Mouse (Mus musculus) naive thymus-derived CD4-positive, alpha-beta T cell, adult 2 months (primary cell): ENCODE data around the gene Hoxd8.

Experiments used
- DNase-seq: peaks from one replicate; pipeline ENCODE4 v3.0.0-alpha.2; 2011; ENCODE audit warnings: low read depth

Hoxd8 gene

DNA sequence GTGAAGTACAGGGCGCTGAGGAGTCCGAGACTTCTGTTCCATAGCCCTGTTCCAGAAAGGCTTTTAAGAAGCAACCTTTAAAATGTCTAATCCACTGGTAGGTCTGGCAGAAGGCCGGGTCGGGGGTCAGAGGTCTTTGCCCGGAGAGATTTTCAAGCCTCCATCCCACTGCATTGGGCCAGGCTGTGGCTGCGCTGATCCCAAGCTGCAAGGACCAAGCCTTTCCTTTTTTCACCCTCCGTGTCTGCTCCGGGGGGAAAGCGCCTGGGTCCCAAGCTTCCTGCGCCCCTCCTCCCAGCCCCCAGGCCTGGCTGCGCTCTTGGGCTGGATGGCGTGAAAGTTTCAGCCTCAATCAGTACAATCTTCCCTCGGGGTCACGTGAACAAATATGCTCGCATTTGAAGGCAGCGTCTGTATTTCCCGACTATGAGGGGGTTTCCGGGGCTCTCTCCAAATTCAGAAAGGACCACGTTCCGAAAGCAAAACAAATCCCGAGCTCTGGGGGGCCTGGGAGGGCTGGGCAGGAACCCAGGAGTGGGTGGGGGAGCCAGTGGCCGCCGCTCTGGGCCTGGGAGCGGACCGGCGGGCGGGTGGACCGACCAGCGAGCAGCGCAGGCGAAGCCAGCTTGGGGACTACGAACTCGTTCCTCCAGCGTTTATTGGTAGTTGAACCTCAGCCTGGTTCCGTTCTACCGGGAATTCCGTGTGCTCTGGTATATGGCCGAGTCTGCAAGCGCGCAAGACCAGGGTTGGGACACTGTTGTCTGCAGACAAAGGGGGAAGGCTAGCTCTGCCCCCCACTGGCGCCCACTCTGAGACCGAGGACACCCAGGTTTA lies 31.7 kb downstream of the Hoxd8 start:
- DNase-seq, result no peak

DNA sequence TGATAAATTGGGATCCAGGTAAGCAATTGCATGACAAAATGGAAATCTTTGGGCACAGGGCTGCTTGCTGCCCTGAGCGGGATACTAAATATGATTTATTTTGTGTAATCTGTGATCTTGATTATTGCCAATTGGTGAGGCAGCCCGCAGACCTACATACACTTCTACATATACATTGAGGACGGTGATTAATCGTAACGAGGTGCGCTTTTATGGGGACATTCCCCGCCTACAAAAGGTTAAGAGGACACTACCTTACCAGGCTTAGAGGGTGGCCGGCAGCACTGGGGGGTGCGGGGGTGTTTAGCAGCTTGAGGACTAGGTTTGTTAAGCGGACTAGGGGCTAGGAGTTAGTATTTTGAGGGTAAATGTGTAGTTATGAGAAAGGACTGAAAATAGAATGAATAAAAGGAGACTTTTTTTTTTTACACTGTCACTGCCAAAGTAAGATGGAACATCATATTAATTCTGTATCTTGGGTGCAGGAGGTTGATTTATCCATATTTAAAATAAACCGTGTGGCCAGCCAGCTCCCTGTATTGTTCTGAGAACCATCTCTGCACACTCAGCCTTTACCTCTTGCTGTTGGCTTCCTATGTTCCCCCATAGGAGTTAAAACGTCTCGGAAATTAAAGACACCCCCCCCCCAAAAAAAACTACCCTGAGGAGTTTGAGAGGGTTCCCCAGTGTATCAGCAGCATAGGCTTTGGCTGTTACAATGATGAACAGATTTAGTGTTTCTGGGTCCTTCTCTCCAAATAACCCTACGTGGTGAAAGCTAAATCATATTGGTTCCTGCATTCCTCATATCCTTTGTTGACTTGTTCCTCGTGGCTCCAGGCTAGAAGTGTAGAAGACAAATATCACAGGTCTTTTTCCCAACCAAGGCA lies 32.5 kb downstream of the Hoxd8 start:
- no peak for DNase-seq

DNA sequence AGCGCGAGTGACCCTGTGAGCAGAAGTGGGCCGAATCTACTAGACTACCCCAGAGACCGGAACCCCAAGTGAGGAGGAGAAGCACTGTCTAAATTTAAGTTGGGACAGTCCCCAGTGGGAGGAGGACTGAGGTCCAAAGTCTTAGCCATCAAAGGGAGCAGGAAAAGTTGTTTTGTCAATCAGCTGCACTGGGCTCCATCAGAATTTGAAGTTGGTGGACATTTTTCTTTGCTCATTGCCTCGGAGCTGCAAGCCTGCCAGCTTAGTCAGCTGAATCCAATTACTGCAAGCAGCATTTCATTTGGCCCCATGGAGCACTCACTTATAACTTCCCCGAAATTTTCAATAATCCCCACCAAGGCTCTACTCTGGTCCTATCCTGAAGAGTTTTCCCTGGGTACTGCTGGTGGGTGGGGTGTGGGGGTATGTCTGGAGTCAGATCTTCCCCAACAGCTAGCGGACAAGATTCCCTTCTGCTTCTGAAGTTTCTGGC lies 33.2 kb downstream of the Hoxd8 start:
- no peak for DNase-seq

DNA sequence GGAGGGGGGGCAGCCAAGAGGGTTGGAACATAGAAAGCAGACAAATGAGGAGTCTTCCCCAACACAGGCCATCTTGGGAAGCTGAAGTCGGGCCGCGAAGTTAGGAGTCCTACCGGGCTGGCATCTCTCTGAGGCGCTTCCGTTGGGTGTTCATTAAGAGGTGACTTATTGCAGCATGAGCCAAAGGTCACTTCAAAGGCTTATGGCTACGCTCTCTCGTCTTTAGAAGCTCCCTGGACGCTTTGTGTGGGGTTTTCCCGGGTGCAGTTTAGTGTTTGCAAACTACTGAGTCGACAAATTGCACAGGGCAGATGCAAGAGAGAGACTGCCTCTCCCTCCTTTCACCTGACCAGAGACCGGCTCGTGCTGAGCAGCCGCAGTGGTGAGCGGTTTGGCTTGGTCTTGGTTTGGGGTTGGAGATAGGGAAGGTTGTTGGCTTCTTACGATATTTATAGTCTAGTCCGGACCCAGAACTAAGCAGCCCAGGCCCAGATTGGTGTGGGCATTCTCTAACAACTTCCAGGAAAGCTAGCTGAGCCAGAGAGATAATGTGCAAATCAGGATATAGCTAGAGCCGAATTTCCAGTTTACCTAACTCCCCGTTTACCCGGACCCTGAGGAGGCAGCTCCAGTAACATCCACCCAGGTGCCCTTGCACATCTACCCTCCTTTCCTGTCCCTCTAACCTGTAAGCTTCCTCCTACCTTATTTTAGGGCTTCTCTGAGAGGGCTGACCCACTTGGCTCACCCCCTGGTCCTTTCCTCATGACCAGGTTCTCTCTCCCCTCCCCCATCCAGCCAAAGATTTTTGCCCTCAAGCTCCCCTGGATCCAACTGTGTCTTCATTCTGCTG lies 34.4 kb downstream of the Hoxd8 start:
- no peak for DNase-seq

DNA sequence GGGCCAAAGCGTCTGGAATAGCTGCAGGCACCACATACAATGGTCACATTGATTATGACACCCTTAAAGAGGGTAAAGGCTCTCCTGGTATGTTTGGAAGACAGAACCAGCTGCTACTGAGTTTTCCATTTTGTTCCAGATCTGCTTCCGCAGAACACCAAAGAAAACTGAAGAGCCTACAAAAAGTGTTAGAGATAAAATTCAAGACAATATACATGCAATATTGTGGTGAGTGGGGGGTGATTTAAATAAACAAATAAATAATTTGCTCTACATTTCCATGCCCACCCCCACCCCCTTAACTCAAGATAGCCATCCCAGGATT lies 35.0 kb downstream of the Hoxd8 start:
- no peak for DNase-seq

DNA sequence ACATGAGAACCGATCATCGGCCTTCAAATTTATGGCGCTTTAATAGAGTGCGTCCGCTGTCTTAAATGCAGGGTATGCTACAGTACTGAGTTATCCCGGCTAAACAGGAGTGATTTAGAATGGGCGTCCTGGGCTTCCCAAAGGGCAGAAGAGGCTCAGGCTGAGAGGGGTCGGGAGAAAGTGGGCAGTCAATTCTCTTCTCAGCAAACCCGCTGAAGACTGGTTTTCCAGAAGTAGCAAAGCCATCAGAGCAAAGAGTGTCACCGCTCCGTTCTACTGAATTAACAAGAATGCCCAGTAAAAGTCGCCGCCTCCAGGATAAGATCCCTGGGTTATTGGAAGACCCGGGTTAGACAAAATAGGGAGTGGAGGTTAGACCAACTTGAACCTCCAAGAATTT lies 35.5 kb downstream of the Hoxd8 start:
- no peak for DNase-seq

DNA sequence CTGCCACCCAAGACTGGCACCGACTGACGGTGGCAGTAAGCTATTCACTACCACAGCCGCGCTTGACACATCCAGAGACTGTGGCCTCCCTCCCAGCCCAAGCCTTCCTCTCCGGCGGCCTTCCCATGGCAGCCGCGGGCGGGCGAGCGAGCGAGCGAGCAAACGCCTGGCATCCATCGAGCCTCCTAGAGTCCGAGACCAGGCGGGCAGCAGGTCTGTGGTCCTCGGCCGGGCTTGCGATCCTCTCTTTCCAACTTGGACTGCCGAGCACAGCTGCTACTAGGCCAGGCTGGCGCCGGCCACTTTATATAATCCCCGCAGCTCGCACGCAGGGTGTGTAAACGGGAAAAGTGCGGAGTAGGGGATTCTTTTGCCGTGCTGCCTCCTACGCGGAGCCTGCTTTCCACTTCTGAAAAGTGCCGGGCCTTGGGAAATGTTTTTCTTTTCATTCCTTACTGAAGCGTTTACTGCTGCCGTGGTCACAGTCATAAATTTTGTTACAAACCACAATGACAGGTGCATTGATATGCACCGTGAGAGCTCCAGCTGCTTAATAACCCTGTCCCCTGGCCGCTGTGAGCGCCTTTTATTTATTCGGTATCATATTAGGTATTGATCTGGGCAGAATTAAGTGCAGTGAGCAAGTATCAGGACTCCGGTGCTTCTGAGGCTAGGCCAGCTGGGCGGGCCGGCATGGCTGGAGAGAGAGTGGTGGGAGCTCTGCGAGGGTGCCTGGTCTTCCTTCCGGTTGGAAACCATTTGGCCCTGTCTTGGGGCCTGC lies 36.1 kb downstream of the Hoxd8 start:
- no peak for DNase-seq

DNA sequence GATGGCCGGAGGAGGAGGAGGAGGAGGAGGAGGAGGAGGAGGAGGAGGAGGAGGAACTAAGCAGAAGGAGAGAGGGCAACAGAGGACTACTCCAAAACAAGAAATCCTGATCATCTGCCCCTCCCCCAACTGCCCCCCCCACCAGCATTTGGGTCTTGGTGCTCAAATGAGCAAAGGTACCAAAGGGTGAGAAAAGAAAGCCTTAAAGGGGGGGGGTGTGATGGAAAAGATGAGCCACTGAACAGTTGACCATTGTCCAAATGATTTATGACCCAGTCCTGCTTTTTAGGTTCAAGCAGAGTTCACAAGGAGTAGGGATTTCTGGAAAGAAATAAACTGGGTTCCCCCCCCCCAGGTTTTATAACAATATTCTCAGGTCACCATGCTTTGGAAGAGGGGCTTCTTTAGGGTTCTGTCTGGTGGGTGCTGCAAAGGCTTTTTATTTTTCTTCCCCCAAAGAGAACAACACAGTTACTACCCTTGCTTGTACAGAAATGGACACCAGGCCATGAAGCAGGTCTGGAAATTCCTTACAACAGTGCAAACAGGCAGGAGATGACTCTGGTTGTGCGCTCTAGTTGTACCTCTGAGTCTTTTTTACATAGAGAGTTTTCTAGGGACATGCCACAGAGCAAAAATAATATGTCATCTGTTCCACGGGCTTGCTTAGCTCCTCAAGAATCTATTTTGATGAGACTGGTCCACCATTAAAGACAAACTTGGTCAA lies 37.0 kb downstream of the Hoxd8 start:
- DNase-seq, result no peak

DNA sequence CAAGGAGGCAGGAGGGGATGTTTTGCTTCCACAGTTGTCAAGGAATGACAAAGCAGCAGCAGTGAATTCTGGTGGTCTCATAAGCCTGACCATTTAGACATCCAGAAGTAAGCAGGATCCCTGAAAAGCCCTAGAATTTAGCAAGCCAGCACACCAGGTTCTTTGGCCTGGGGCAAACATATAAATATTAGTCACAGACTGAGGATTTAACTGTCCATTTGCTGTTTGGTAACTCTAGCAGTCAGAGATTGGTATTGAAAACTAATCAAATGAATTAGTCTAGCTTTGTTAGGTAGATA lies 37.5 kb downstream of the Hoxd8 start:
- no peak for DNase-seq

DNA sequence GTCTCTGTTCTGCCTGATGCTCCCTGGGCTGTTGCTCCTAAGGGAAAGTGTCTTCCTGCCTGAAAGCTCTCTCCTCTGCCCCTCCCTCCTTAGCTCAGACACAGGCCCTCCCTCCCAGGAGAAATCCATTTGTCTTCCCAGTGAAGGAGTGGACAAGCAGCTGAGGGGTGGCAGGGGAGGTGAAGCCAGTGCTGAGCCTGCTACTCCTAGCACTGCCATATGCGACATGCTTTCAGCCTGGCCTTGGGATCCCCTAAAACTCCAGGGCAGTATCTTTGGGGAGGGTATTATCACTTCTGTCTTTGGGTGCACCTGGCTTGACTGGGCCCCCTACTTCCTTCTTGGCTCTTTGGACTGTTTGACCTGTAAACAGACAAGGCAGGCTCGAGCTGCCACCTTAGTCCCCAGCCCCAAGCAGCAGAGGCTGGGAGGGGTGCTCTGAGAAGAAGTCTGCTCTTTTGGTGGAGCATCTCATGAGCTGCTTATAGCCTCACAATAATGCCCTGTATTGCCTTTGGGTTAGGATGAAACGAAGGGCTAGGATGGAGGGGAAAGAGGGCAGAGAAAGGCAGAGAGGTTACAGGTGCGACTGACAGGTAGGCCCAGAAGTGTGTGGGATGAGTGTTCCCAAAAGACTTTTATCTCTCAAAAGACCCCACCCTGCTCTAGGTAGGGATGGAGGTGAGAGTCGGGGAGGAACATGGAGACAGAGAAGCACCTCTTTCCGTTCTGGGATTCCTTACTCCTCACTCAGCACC lies 41.3 kb downstream of the Hoxd8 start:
- no peak for DNase-seq

DNA sequence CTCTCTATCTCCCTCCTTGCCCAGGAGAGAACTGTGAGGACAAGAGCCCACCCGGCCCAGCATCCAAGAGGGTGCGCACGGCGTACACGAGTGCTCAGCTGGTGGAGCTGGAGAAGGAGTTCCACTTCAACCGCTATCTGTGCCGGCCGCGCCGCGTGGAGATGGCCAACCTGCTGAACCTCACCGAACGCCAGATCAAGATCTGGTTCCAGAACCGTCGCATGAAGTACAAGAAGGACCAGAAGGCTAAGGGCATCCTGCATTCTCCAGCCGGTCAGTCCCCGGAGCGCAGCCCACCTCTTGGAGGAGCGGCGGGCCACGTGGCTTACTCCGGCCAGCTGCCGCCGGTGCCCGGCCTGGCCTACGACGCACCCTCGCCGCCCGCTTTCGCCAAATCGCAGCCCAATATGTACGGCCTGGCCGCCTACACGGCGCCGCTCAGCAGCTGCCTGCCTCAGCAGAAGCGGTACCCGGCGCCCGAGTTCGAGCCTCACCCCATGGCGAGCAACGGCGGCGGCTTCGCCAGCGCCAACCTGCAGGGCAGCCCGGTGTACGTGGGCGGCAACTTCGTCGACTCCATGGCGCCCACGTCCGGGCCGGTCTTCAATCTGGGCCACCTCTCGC lies 42.0 kb downstream of the Hoxd8 start:
- DNase-seq, result no peak

DNA sequence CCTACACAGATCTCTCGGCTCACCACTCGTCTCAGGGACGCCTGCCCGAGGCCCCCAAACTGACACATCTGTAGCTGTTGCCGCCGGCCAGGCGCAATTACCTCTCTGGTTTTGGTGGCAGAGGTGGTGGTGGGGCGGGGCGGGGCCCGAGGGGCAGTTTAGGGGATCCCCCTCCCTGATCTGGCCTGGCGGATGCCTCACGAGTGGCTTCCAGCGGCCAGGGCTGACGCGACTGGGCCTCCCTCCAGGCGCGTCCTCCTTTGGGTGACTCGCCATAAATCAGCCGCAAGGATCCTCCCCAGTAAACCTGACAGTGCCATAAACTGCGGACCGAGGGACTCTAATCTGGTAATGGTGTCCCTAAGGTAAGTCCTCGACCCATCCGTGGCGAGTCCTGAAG lies 42.6 kb downstream of the Hoxd8 start:
- no peak for DNase-seq

DNA sequence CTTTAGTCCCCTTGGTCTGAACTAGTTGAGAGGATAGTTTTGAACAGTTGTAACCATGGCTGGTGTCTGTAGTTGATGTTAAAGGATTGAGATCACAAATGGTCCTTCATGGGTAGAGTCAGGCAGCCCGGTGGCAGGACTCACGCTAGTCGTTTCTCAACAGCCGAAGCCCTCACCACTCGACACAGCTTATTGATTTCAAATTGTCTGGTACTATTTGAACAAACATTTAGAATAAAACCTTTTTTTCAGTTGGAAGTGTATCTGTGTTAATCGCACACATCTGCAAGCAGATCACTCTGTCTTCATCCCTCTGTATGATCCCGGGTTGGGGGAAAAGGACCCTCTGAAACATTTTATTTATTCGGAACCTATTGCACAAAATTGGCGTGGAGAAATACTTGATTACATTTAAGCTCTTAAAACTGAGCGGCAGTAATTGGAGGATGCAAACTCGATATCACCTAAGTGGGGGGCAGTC lies 43.3 kb downstream of the Hoxd8 start:
- no peak for DNase-seq

DNA sequence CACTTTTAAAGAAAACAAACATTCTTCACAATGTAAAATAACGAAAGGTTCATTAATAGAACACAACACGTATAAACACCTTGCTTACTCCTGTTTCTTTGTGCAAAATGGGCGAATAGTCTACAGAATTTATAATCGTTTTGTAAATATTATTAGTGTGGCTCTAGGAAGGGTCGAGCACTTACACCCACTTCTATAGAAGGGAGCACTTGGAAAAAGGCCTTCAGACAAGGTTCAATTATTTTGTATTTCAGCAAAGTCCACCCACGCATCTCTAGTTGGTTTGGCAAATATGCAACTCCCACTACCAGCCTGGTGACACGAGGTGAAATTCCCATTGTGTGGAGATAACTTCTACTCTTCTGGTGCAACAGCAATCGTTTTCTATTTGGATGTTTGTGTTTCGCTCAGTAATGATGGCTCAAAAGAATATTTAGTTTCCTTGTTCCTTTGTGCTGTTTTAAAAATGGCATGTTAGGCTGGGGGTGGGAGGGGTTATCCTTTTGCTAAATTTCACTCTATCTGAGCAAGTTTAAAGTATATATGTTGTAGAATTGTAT lies 44.1 kb downstream of the Hoxd8 start:
- no peak for DNase-seq

DNA sequence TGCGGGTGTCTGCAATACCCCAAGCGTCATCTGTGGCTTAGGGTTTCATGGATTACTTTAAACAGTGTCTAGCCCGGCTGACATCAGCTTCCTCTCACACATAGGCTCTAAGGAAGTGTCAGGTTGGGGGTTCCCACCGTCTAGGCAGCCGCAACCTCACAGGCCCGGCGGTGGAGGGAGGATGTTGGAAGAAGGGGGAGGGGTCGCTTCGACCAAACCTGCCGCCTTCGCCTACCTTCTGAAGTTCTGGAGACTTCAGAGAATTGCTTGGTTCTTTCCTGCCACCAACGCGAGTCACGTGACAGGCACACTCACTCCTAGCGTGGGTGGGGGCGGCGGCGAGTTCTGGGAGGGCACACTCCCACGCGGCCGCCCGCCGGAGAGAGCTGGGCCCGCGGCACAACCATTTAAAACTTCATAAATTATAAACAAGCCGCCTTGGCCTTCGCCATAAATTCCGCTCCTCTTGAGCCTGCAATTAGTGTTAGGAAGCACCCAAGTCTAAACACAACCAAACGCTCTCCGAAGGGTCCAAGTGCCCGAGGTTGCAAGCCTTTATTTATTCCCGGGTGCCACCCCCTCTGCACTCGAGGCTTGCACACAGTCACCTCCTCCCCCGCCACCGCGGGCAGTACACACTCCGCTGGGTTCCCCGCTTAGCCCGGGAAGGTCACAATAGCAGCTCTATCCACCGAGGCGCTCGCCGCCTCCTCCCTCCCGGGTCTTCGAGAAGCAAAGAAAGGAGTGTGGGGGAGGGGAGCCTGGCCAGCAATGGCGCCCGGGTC lies 45.1 kb downstream of the Hoxd8 start:
- peak; percentile 69 for DNase-seq

DNA sequence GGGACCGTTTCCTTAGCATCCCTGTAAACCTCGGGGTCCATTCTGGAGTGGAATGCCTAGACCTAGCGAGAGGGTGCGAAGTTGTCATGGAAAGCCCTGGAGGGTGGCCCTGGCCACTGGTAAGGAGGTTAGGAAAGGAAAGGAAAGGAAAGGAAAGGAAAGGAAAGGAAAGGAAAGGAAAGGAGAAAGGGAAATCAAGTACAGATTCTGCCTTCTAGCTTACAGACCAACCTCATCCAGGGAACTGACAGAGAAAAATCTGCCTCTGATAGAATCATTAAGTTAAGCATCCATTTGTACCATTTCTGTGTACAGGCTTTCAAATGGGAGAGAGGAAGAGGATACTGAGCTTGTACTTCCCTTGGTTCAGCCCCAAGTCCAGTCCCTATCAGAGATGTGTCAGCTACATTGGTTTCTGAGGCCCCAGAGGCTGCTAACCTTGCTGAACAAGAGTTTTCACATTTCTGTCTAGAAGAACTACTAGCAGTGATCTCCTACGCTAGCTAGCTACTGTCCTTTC lies 46.4 kb downstream of the Hoxd8 start:
- no peak for DNase-seq

DNA sequence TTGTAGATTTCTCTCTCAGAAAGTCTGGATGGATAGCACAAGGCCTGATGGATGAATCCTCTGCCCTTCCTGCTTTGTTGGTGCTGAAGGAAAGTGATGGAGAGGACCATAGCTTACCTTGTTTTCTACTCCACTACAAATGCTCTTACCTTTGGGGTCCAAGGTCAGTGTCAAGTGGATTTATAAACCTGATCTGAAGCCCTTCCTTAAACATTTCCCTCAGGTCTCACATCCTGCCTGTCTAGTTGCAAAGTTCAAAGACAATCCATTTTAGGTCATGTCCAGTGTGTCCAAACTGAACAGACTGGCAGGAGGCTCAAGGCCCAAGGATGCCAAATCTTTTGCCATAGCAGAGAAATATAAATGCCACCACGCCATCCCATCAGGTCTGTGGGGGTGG lies 47.4 kb downstream of the Hoxd8 start:
- no peak for DNase-seq
